Mouse (Mus musculus): ENCODE data around the gene Tgif2lx1. TPM values are rescaled to one million over a fixed set of nuclear protein-coding genes. Genes with fewer than 3 reads are reported as not detected.
"Not testable (repeated sequence)": the region's sequence is repeated elsewhere in the genome, so short reads cannot be mapped to it uniquely, and the experiment has no call there.

Gene Tgif2lx1
- polyA plus RNA-seq (2015; fragmentation: Nextera tagmentation; extraction: Ambion mirVana), result not detected in 2 replicates

DNA sequence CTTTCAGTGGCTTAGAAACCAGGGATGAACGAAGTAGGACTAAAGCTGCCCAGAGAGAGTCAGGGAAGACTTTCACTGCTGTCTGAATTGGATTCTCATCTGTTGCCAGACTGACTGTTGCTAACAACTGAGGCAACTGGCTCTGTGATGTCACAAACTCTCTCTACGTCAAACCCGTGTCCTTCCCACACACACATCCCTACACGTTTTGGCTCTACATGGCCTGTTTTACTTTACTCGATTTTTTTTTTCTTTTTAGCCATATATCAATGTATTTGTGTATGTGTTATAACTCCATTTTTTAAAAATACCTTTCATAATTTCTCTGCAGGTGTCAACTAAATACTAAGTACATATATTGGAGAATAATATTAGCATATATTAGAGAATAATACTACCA lies at the start of gene Tgif2lx1:
Tgif2lx1 (minus strand) TSS at position 101 of the 400 bp plus-strand sequence.
- not testable (repeated sequence) for H3K4me3 ChIP-seq (replicated peaks); ATAC-seq (ENCODE audit: low read depth); H3K9me3 ChIP-seq (replicated peaks); H3K4me1 ChIP-seq (replicated peaks); H3K27me3 ChIP-seq; H3K9ac ChIP-seq; H3K36me3 ChIP-seq; H3K27ac ChIP-seq; DNase-seq; H3K4me2 ChIP-seq
- no CpG with 5 or more reads among the region's 5 CpGs for WGBS (ENCODE audit: insufficient replicate concordance)

Other genes starting within 250 kb of the Tgif2lx1 start
- not detected in 2 replicates for gene Tgif2lx2, start 53.5 kb downstream of the Tgif2lx1 start, polyA plus RNA-seq (2015; fragmentation: Nextera tagmentation; extraction: Ambion mirVana)